Mouse (Mus musculus) c-Kit-positive CD71-positive TER-119-positive erythroid progenitor cells, embryonic 14.5 days (primary cell): Measurements from ENCODE around the gene Tfeb.

Experiments used
- DNase-seq: peaks from one replicate; pipeline ENCODE4 v3.0.0-alpha.2; 2013; ENCODE audit warnings: low spot score

Gene Tfeb

GRCm38 (mm10) chr17:47736856-47737255, at the start of gene Tfeb:
Tfeb (plus strand) TSS chr17:47737030.
- peak; percentile 87 for DNase-seq

GRCm38 (mm10) chr17:47687409-47688343, 49.2 kb upstream of the Tfeb start:
- DNase-seq, result peak; percentile 93

GRCm38 (mm10) chr17:47688344-47688607, 48.6 kb upstream of the Tfeb start, which contains the start of gene Tomm6:
Tomm6 (minus strand) TSS chr17:47688386.
- no peak for DNase-seq

- DNase-seq, result peak; percentile 39
These were observed 47.9 kb upstream of the Tfeb start, which contains the start of gene Frs3 for GRCm38 (mm10) chr17:47688608-47689575. Frs3 (plus strand) TSS chr17:47689030.

- DNase-seq, result no peak
These were observed 46.9 kb upstream of the Tfeb start for GRCm38 (mm10) chr17:47689894-47690293.

- no peak for DNase-seq
These were observed 45.2 kb upstream of the Tfeb start for GRCm38 (mm10) chr17:47691650-47692049.

- DNase-seq, result no peak
These were observed 43.0 kb upstream of the Tfeb start for GRCm38 (mm10) chr17:47693671-47694441.

- DNase-seq, result no peak
These were observed 42.6 kb upstream of the Tfeb start, which contains the start of gene Gm21981 for GRCm38 (mm10) chr17:47694442-47694502. Gm21981 (minus strand) TSS chr17:47694455.

- DNase-seq, result peak; percentile 87
These were observed 42.1 kb upstream of the Tfeb start, which contains the start of gene Prickle4 for GRCm38 (mm10) chr17:47694503-47695336. Prickle4 (minus strand) TSS chr17:47694736.

GRCm38 (mm10) chr17:47695337-47695710, 41.5 kb upstream of the Tfeb start:
- no peak for DNase-seq

GRCm38 (mm10) chr17:47698156-47698555, 38.7 kb upstream of the Tfeb start:
- no peak for DNase-seq

- DNase-seq, result no peak
These were observed 37.8 kb upstream of the Tfeb start for GRCm38 (mm10) chr17:47699055-47699454.

GRCm38 (mm10) chr17:47701793-47702192, 35.0 kb upstream of the Tfeb start:
- no peak for DNase-seq

- no peak for DNase-seq
These were observed 34.1 kb upstream of the Tfeb start for GRCm38 (mm10) chr17:47702548-47703345.

- DNase-seq, result no peak
These were observed 33.3 kb upstream of the Tfeb start for GRCm38 (mm10) chr17:47703556-47703955.

- no peak for DNase-seq
These were observed 32.1 kb upstream of the Tfeb start for GRCm38 (mm10) chr17:47704692-47705091.

- DNase-seq, result no peak
These were observed 30.6 kb upstream of the Tfeb start for GRCm38 (mm10) chr17:47706196-47706595.

- no peak for DNase-seq
These were observed 28.9 kb upstream of the Tfeb start for GRCm38 (mm10) chr17:47707961-47708360.

GRCm38 (mm10) chr17:47708972-47709371, 27.9 kb upstream of the Tfeb start:
- DNase-seq, result no peak

- DNase-seq, result no peak
These were observed 26.8 kb upstream of the Tfeb start for GRCm38 (mm10) chr17:47710036-47710435.

GRCm38 (mm10) chr17:47711883-47712282, 24.9 kb upstream of the Tfeb start:
- no peak for DNase-seq
